Mouse (Mus musculus): ENCODE data around the gene Slc27a2. TPM values are rescaled to one million over a fixed set of nuclear protein-coding genes. Genes with fewer than 3 reads are reported as not detected.
"Not testable (repeated sequence)": the region's sequence is repeated elsewhere in the genome, so short reads cannot be mapped to it uniquely, and the experiment has no call there.

The Slc27a2 gene
- not detected for total RNA-seq (2021)
- long read RNA-seq, experiment 1: 0 reads
- long read RNA-seq, experiment 2: 0 reads

DNA sequence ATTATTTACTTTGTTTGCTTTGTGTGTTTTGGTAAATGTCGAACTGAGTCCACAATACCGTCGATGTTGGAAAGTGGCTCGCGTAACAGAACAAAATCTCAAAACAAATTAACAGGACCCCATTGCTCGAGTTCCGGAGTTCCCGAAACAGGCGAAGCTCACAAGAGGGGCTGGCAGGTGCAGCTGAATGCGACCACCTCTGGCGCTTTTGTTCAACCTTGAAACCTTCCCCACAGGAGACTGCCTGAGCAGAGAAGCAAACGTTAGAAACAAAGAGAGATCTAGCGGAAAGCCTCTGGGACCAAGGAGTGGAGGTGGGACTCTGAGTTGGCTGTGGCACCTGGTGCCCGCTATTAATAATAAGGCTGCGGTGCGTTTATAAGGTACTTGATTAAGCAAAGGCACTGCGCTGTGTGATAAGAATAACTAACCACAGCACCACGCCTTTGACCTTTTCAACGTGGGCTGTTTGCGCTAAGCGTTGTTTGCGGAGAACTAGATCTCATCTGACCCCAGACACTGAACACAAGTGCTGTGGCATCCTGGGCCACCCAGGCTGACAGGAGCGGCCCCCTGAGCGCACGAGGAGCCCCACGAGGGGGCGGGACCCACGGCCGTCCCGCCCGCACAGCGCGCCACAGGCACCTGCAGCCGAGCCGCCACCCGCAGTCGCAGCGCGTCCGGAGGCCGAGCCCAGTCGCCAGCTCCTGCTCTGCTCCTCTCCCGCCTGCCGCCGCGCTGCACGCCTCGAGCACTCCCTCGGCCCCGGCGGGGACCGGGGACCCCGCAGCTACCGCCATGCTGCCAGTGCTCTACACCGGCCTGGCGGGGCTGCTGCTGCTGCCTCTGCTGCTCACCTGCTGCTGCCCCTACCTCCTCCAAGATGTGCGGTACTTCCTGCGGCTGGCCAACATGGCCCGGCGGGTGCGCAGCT is at the start of gene Slc27a2:
Gene Slc27a2 (plus strand): TSS at position 51 of the 934 bp plus-strand sequence.
- peak within 1 kb of the TSS; percentile 60 for H3K4me3 ChIP-seq
- intact Hi-C loops (cut with DNase I): no loop called here
- DNase-seq: peak; percentile 43
- no peak for TF ChIP-seq CTCF (IDR thresholded peaks at IDR 0.05)
- H3K27ac ChIP-seq: no peak within 1 kb of the TSS

DNA sequence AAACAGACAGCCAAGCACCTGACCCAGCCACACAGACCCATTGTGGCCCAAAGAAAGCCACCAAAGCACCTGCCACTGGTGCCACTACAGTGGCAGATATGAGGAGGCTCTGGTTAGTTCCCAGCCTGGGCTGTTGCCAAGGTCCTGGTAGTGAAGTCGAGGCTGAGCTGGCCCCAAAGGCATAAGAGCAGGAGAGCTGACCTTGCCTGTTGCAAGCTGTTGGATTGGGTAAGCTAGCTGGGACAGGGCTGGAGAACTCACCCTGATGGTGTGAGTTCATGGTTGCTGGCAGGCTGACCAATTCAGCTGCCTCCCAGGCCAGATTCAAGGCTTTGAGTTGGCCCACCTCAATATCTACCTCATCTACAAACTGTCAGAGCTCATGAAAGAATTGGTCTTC is 47.1 kb upstream of the Slc27a2 start:
- Histone ChIP-seq H3K27ac (peak overlapping the region; percentile 46), H3K4me3 (no peak overlapping the region)
- intact Hi-C loops (cut with DNase I): no loop called here
- no peak for TF ChIP-seq CTCF (IDR thresholded peaks at IDR 0.05)
- DNase-seq: peak; percentile 46

DNA sequence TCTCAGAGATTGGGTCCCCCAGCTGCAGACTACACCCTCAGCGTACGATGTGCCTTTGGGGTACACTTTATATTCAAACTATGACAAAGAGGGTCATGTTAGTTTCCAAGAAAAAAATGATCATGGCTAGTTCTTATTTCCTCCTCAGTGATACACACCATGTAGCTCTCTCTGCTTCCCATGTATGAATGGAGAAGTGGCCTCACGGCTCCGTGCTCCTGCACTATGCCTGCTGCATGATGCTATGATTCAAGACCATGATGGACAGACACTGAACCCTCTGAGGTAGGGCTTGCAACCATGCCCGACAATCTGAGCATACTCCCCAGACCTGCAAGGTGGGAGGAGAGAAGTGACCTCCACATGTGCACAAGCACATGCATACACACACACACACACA is 44.7 kb upstream of the Slc27a2 start:
- Histone ChIP-seq H3K27ac (no peak overlapping the region), H3K4me3 (no peak overlapping the region)
- intact Hi-C loops (cut with DNase I): no loop called here
- TF ChIP-seq CTCF (IDR thresholded peaks at IDR 0.05): no peak
- DNase-seq: no peak

DNA sequence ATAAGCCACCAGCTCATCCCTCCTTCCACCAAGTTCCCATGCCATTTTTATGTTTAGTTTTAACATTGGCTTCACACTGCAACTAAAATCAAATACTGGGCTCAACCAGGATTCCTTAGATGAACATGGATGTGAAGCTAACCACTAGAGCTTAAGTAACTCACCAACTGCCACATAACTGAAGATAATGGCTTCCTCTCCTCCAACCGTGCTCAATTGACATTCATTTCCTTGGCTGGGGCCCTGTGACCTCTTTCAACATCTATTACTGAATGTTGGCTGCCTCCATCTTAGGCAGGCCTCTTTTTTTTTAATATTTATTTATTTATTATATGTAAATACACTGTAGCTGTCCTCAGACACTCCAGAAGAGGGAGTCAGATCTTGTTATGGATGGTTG is 44.0 kb upstream of the Slc27a2 start:
- no peak for DNase-seq
- H3K4me3 ChIP-seq: no peak overlapping the region
- intact Hi-C loops (cut with DNase I): no loop called here
- H3K27ac ChIP-seq: no peak overlapping the region
- TF ChIP-seq CTCF (IDR thresholded peaks at IDR 0.05): no peak

DNA sequence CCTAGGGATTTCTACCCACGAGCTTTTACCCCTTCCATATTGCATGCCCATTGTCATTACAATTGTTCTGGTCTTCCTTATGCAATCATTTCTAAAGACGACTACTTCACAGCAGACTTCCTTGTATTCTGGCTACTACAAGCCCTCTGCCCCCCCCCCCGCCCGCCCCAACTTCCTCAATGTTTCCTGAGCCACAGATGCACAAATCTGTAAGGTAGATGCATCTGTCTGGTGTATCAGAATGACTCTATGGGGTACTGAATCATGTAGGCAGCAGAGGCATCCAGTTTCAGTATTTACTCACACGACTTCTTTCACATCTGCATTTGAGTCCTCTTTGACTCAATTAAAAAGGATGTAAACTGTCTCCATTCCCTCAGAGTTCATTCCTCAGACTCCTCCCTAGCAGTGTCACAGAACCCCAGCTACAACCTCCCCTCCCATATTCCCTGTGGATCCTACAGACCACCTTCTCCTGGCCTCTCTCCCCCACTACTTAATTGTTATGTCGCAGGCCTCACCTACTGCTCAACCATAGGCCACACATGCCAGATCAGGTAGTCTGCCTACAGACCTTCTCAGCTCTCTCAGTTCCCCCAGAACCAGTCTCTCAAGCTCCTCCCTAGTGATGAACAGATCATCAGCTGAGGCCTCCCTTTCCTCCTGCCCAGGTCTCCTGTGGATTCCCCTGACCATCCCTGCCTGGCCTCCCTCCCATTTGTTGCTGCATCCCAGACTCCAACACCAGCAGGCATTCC is 37.0 kb upstream of the Slc27a2 start:
- intact Hi-C loops (cut with DNase I): no loop called here
- no peak for TF ChIP-seq CTCF (IDR thresholded peaks at IDR 0.05)
- DNase-seq: no peak
- Histone ChIP-seq H3K27ac (no peak overlapping the region), H3K4me3 (no peak overlapping the region)

DNA sequence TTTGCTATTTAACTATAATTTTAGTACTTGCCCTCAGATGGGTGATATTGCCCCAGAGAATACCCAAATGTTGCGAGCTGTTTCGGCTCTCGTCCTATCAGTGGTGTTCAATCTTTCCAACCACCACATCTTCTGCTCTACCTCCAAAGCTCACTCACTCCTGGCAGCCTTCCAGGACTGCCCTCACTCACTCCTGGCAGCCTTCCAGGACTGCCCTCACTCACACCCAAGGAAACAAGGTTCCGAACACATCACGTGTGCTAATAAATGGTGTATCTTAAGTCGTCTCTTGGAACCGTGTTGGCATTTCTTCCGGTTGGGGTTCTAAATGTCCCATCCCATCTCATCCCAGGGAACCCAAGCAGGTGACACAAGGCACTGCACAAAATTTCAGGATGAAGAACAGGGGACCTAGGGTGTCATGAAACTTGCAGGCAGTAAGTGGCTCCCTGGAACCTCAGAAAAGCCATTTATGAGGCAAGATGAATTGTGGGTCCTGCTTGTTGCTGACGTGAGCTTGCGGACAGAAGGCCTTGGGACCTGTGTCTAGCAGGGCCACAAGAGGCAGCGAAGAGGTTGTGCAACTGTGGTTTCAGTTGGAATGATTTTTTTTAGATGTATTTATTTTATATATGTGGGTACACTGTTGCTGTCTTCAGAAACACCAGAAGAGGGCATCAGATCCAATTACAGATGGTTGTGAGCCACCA is 32.2 kb upstream of the Slc27a2 start:
- Histone ChIP-seq H3K4me3 (no peak overlapping the region), H3K27ac (no peak overlapping the region)
- no peak for TF ChIP-seq CTCF (IDR thresholded peaks at IDR 0.05)
- no peak for DNase-seq
- intact Hi-C loops (cut with DNase I): loop anchor here (2.0 to 10.0 kb wide), 4 partner anchors 157 to 865 kb away; no protein-coding TSS in a partner anchor

DNA sequence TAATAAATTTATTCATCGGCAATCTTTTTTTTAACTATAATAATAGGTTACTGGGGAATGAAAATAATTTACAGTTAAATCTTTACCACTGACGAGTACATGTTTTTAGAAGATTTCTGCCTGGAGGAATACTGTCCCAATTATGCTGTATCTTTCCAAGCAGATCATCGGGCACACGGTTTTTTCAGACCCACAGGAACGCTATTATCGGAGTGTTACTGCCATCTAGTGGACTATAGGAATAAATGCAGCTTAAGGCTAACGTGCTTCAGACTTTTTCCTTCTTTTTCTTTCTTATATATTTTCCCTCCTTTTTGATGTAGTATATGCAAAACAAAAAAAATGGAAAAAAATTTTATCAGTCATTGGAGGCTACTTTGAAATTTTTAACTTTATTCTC is 31.4 kb upstream of the Slc27a2 start:
- no peak overlapping the region for H3K27ac ChIP-seq
- intact Hi-C loops (cut with DNase I): loop anchor here (2.0 to 10.0 kb wide), 4 partner anchors 158 to 866 kb away; no protein-coding TSS in a partner anchor

DNA sequence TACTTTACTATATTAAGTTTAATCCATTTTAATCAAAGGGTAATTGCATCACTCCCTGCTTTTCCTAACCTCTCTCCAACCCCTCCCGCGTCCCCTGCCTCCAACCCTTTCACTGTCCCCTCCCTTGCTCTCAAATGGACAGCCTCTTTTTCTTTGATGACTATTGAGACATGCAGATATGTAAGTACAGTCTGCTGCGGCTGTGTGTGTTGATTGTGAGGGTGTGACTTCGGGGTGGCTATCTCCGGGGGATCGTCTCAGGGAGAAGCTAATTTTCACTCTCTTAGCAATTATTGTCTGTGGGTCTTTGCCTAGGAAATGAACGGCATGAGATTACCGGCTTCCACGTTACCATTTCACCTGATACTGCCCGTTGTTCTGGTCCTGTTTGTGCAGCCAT is 30.7 kb upstream of the Slc27a2 start:
- H3K4me3 ChIP-seq: no peak overlapping the region
- intact Hi-C loops (cut with DNase I): loop anchor here (2.0 to 10.0 kb wide), 4 partner anchors 159 to 867 kb away; no protein-coding TSS in a partner anchor
- TF ChIP-seq CTCF (IDR thresholded peaks at IDR 0.05): no peak
- H3K27ac ChIP-seq: no peak overlapping the region
- no peak for DNase-seq

More for the DNA sequence above, 31.4 kb upstream of the Slc27a2 start:
- TF ChIP-seq CTCF (IDR thresholded peaks at IDR 0.05): peak; percentile 88
- DNase-seq: no peak
- H3K4me3 ChIP-seq: no peak overlapping the region

DNA sequence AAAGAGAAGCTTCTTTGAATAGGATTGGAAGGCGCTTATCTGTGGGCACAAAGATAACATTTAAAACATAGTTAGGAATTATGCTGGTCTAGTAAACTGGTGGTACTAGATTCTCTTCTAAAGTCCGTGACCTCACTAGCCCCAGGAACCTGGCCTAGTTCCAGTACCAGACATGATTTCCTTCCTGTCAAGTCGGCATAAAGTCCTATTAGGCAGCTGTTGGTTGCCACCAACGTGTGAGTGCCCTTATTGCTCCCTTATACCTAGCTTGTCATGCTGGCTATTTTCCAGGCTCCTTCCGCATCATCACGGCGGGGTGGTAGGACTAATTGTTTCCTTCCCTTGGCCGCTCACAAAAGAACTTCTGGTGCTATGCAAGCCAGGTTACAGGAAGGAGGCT is 30.2 kb upstream of the Slc27a2 start:
- intact Hi-C loops (cut with DNase I): loop anchor here (5.0 to 10.0 kb wide), 3 partner anchors 515 to 867 kb away; no protein-coding TSS in a partner anchor
- Histone ChIP-seq H3K4me3 (no peak overlapping the region), H3K27ac (no peak overlapping the region)
- TF ChIP-seq CTCF (IDR thresholded peaks at IDR 0.05): no peak
- DNase-seq: no peak

DNA sequence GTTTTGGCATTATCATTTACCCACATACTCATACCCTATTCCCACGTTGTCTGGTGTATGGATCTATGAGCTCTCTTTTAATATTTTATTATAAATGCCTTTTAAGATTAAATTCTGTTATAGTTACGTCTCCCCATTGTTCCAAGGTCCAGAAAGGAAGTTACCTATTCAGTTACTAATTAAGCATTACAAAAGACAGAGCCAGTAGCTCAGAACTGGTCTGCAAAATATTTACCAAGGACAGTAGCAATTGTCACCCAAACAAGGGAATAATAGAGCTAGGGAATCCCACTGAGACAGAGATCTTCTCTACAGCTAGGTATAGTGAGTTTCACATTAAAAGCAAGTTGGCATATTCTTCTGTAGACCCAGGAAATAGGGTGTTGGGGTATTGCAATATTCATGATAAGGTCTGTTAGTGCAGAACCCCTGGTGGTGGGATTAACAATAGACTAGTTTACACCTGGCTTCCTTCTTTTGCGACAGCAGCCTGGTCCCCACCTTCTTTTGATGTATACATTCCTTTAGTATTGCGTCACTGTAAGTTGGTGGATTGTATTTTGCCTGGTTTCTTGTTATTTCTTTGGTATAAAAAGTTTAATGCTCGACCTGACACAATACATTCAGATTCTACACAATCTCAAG is 29.0 kb upstream of the Slc27a2 start:
- H3K27ac ChIP-seq, DNase-seq: not testable (repeated sequence)
- intact Hi-C loops (cut with DNase I): loop anchor here (5.0 to 10.0 kb wide), 3 partner anchors 516 to 868 kb away; no protein-coding TSS in a partner anchor

DNA sequence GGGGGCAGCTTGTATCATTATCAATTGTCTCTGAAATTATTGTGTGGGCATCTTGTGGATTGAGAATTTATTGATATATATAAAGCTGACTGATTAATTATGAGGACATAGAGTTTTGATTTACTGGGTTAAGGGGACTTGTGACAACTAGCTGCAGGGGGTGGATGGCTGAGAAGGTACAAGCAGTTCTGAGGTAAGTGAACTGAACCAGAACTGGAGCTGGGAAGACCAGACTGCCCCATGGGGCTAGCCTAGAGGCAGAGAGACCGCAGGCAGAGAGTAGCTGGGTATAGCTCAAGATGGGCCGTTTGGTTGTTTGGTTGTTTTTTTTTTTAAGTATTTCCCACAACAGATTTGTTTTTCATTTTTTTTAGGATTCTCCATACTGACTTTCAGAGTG is 27.9 kb upstream of the Slc27a2 start:
- no peak for DNase-seq
- intact Hi-C loops (cut with DNase I): loop anchor here (5.0 to 10.0 kb wide), 3 partner anchors 517 to 869 kb away; no protein-coding TSS in a partner anchor
- Histone ChIP-seq H3K4me3 (no peak overlapping the region), H3K27ac (no peak overlapping the region)
- no peak for TF ChIP-seq CTCF (IDR thresholded peaks at IDR 0.05)

More for the DNA sequence above, 29.0 kb upstream of the Slc27a2 start:
- H3K4me3 ChIP-seq: not testable (repeated sequence)

DNA sequence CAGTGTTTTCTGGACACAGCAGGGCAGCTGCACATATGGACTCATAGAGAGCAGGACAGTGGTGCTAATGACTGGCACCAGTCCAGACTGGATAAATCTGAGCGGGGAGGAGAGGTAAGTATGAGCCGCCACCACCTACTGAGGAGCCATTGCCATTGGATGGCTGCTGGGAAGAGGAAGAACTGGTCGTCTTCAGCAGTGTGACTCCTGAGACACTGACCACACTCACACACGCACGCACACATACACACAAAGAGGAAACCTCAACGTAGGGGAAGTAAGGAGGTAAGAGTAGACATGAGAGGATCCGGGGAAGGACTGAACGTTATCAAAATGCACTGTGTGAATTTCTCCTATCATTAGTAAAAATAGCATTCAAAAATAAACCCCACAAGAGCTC is 24.7 kb upstream of the Slc27a2 start:
- Histone ChIP-seq H3K27ac (no peak overlapping the region), H3K4me3 (no peak overlapping the region)
- intact Hi-C loops (cut with DNase I): loop anchor here (10.0 kb wide), 2 partner anchors 633 to 873 kb away; no protein-coding TSS in a partner anchor
- TF ChIP-seq CTCF (IDR thresholded peaks at IDR 0.05): no peak
- no peak for DNase-seq
